Mouse (Mus musculus): ENCODE data around the gene Dnajc11. TPM values are rescaled to one million over a fixed set of nuclear protein-coding genes. Genes with fewer than 3 reads are reported as not detected.

Dnajc11 gene
- polyA plus RNA-seq, 1 experiment from 2014 or later = 61.5 TPM

DNA sequence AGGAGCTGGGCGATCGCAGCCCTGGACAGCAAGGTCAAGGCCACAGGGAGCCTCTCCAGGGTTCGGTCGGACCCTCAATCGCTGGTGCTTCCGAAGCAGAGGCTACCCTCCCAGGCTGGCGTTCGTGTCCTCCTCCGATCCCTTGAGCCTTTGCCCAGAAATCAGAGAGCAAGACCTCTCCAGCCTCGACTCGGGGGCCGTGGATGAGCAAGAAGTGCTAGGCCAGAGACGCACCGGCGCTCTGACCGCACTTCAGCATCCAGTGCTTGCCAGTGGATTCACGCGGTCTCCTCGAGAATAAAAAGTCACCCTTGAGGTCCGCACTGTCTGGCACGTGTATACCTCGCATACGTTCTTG is 703 bp downstream of the Dnajc11 start:
- Histone ChIP-seq H3K4me1 (peaks cover 15% of the 10 kb centered on the region), H3K4me2 (replicated peaks) (peak overlapping the region; percentile 95), H3K36me3 (peaks cover 3% of the 10 kb centered on the region; the same call in 1 of the 2 replicates), H3K27me3 (no peaks in the 10 kb centered on the region), H3K4me3 (replicated peaks) (peak overlapping the region; percentile 100), H3K9ac (peak overlapping the region; percentile 93), H3K9me3 (replicated peaks) (no peaks in the 10 kb centered on the region), H3K27ac (replicated peaks) (no peak overlapping the region)
- no peak for ATAC-seq (ENCODE audit: insufficient number of reproducible peaks, low FRiP score, low TSS enrichment, low read depth)
- under 1% methylated on average over 23 of the region's 23 CpGs for WGBS

DNA sequence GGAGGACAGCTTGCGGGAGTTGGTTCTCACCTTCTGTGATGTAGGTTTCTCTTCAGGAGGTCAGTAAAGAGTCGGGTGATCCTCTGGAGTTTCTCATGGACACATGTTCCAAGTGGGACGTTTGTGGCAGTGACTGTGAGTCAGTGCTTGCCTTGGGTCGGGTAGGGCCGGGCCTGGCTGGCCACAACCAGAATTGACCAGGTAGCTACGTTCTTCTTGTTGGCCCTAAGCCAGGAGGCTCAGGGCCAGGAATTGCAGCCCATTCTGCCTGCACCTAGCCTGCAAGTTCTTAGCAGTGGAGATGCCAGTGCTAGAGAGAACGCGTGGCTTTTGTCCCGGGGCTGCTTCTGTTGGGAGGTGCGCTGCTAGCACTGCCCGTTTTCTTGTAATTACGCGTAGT is 4.0 kb downstream of the Dnajc11 start:
- ATAC-seq (ENCODE audit: insufficient number of reproducible peaks, low FRiP score, low TSS enrichment, low read depth) = no peak

DNA sequence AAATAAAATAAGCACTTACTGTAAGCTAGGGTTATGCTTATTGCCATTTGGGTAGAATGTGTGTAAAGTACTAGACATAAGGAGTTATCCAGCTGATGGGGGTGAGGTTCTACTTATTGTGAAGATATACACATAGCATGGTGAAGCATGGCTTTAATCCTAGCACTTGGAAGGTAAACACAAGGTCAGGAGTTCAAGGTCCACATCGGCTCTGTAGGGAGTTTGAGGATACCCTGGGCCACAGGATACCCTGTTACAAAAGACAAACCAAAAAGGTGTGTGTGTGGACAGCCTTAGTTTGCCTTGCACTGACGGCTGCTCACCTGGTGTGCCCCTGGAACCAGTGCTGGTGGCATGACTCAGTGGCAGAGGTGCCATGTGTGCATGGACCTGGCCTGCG is 4.6 kb downstream of the Dnajc11 start:
- no peak for ATAC-seq (ENCODE audit: insufficient number of reproducible peaks, low FRiP score, low TSS enrichment, low read depth)
- peaks cover 5% of the 10 kb centered on the region; the same call in 1 of the 2 replicates for H3K36me3 ChIP-seq
- no peak overlapping the region for H3K4me3 ChIP-seq (replicated peaks)
- H3K27ac ChIP-seq (replicated peaks) = no peak overlapping the region
- peaks cover 15% of the 10 kb centered on the region for H3K4me1 ChIP-seq
- 92% methylated on average over 3 of the region's 3 CpGs for WGBS
- H3K27me3 ChIP-seq = no peaks in the 10 kb centered on the region
- H3K4me2 ChIP-seq (replicated peaks) = no peak overlapping the region
- H3K9ac ChIP-seq = no peak overlapping the region
- H3K9me3 ChIP-seq (replicated peaks) = no peaks in the 10 kb centered on the region

More for the DNA sequence above, 4.0 kb downstream of the Dnajc11 start:
- Histone ChIP-seq H3K27ac (replicated peaks) (no peak overlapping the region), H3K36me3 (peaks cover 5% of the 10 kb centered on the region; the same call in 1 of the 2 replicates), H3K27me3 (no peaks in the 10 kb centered on the region), H3K9ac (no peak overlapping the region), H3K4me3 (replicated peaks) (no peak overlapping the region), H3K4me2 (replicated peaks) (no peak overlapping the region), H3K9me3 (replicated peaks) (no peaks in the 10 kb centered on the region), H3K4me1 (peaks cover 15% of the 10 kb centered on the region)
- WGBS = 86% methylated on average over 13 of the region's 13 CpGs

DNA sequence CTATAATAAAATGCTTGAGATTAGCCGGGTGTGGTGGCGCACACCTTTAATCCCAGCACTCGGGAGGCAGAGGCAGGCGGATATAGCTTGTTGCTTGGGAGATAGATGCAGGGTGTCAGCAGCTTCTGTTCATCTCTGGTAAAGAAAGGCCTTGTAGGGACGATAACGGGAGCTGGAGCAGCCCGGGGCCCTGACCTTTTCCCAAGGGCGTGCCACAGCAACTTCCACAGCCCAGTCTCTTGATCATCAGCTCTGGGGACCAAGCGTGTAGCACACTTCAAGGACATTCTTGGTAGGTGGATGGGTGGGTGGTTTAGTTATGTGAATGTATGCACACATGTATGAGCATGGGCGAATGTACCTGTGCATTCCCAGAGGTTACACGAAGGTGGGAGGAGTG is 12.7 kb downstream of the Dnajc11 start:
- Histone ChIP-seq H3K27me3 (no peaks in the 10 kb centered on the region), H3K4me2 (replicated peaks) (no peak overlapping the region), H3K4me1 (no peaks in the 10 kb centered on the region), H3K36me3 (peaks cover 5% of the 10 kb centered on the region; the same call in 1 of the 2 replicates), H3K9ac (no peak overlapping the region), H3K9me3 (replicated peaks) (no peaks in the 10 kb centered on the region), H3K4me3 (replicated peaks) (no peak overlapping the region), H3K27ac (replicated peaks) (no peak overlapping the region)
- WGBS = 90% methylated on average over 11 of the region's 11 CpGs
- no peak for ATAC-seq (ENCODE audit: insufficient number of reproducible peaks, low FRiP score, low TSS enrichment, low read depth)

DNA sequence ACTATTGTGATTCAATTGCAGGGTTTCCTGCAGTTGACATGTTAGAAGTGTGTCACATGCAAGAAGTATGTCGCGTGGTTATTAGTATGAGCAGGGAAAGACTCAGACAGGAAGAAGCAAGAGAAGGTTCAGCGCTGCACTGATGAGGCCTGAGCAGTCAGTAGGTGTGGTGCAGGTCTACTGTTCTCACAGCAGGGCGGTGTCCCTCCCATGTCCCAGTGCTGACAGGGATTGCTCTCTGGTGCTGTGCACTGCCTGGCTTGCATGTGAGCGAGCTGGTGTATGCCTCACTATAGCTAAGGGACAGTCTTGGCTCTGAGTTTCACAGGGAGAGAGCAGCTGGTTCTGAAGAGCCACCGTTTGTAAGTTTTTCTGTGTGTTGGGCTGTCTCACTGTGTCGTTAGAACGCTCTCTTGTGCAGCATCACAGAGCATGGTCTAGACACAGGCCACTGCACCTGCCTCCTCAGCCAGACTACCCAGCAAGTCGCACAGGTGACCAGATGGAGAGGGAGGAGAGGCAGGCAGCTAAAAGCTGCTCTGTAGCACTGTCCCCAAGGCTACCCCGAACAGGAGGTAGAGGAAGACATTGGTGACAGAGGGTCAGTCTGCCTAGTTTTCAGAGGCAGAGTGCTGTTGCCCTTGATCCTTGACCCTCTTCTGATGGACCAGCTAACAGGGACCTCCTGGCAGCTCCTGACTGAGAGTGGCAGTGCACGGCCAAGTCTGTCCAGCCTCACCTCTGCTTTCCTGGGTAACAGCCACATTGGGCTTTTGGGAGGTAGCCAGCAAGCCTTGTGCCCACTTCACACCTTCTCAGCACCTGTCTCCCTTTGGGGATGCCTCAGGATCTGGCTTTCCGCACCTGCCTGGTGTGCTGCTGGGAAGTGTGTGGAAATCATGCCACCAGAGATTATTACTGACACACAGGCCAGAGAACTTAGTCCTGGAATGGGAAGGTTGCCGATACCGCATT is 15.3 kb downstream of the Dnajc11 start:
- Histone ChIP-seq H3K4me3 (replicated peaks) (no peak overlapping the region), H3K9ac (no peak overlapping the region), H3K27ac (replicated peaks) (no peak overlapping the region), H3K4me2 (replicated peaks) (no peak overlapping the region), H3K36me3 (peaks cover 30% of the 10 kb centered on the region), H3K27me3 (no peaks in the 10 kb centered on the region), H3K4me1 (no peaks in the 10 kb centered on the region), H3K9me3 (replicated peaks) (no peaks in the 10 kb centered on the region)
- 90% methylated on average over 14 of the region's 14 CpGs for WGBS
- ATAC-seq (ENCODE audit: insufficient number of reproducible peaks, low FRiP score, low TSS enrichment, low read depth) = no peak

DNA sequence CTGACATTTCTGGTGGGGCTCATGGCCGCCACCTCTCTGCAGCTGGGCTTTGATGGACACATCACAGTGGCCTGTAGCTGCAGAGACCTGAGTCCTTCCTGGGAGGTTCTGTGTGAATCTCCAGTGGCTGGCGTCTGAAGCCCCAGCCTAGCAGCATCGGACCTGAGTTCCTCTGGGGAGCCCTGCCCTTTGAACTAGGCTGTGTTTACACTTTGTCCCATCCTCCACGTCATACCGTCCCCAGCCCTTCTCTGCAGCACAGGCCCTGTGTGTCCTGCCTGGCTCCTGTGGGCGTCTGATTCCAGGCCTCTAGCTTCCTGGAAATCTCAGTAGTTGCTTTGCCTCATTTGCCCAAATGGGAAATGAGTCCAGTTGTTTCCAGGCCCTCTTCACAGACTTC is 19.7 kb downstream of the Dnajc11 start:
- Histone ChIP-seq H3K9ac (no peak overlapping the region), H3K4me1 (no peaks in the 10 kb centered on the region), H3K9me3 (replicated peaks) (no peaks in the 10 kb centered on the region), H3K36me3 (peaks cover 70% of the 10 kb centered on the region), H3K4me2 (replicated peaks) (no peak overlapping the region), H3K27ac (replicated peaks) (no peak overlapping the region), H3K4me3 (replicated peaks) (no peak overlapping the region), H3K27me3 (no peaks in the 10 kb centered on the region)
- no peak for ATAC-seq (ENCODE audit: insufficient number of reproducible peaks, low FRiP score, low TSS enrichment, low read depth)
- WGBS = 81% methylated on average over 6 of the region's 6 CpGs

DNA sequence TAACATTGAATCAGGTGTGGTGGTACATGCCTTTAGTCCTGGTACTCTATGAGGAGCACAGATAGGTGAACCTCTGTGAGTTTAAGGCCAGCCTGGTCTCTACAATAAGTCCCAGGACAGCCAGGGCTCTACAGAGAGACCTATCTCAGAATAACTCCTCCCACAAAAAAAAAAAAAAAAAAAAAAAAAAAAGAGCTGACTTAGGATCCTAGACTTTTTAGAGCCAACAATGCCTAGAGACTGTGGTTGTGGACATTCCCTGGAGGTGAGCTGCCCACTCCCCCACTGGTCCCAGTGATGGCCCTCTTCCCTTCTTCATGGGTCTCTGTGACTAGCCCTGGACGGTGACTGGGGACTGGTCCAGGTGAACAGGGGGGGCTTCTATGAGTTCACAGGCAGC is 22.3 kb downstream of the Dnajc11 start:
- H3K4me2 ChIP-seq (replicated peaks) = no peak overlapping the region
- H3K9ac ChIP-seq = no peak overlapping the region
- peaks cover 88% of the 10 kb centered on the region for H3K36me3 ChIP-seq
- H3K4me1 ChIP-seq = peaks cover 4% of the 10 kb centered on the region; the same call in 1 of the 2 replicates
- H3K9me3 ChIP-seq (replicated peaks) = no peaks in the 10 kb centered on the region
- ATAC-seq (ENCODE audit: insufficient number of reproducible peaks, low FRiP score, low TSS enrichment, low read depth) = no peak
- no peak overlapping the region for H3K4me3 ChIP-seq (replicated peaks)
- H3K27ac ChIP-seq (replicated peaks) = no peak overlapping the region
- no peaks in the 10 kb centered on the region for H3K27me3 ChIP-seq
- WGBS = 92% methylated on average over 1 of the region's 1 CpGs

DNA sequence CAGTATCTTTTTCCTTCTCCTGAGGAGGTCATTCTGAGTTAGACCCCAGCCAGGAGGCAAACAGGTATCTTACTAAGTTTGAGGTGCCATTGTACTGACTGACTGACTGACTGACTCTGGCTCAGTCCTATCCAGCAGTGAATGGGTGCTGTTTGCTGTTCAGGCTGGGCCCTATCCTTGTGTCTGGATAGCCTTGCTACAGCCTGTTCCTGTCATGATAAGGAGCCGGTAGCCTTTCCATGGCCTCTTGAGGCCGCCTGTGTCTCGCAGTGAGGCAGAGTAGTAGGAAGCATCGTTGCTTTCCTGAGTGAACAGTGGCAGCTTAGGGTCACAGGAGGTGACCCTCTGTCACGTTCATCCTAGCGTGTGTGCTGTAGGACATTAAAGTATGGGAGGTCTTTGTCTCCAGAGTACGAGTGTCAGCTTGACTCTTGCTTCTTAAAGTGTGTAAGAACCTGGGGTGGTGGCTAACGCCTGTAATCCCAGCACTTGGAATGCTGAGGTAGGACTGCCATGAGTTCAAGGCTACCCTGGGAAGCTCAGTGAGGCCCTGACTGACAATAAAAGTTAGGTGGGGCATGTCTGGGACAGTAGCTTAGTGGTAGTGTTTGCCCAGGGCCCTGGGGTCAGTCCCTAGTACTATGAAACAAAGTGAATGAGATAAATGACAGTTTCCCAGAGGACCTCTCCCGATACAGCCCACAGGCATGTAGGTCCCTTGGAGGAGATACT is 24.3 kb downstream of the Dnajc11 start:
- H3K4me3 ChIP-seq (replicated peaks) = no peak overlapping the region
- no peaks in the 10 kb centered on the region for H3K9me3 ChIP-seq (replicated peaks)
- H3K36me3 ChIP-seq = peaks cover 83% of the 10 kb centered on the region
- no peak overlapping the region for H3K4me2 ChIP-seq (replicated peaks)
- 89% methylated on average over 9 of the region's 9 CpGs for WGBS
- no peak overlapping the region for H3K27ac ChIP-seq (replicated peaks)
- H3K9ac ChIP-seq = no peak overlapping the region
- H3K27me3 ChIP-seq = no peaks in the 10 kb centered on the region
- ATAC-seq (ENCODE audit: insufficient number of reproducible peaks, low FRiP score, low TSS enrichment, low read depth) = no peak
- H3K4me1 ChIP-seq = peaks cover 4% of the 10 kb centered on the region; the same call in 1 of the 2 replicates

DNA sequence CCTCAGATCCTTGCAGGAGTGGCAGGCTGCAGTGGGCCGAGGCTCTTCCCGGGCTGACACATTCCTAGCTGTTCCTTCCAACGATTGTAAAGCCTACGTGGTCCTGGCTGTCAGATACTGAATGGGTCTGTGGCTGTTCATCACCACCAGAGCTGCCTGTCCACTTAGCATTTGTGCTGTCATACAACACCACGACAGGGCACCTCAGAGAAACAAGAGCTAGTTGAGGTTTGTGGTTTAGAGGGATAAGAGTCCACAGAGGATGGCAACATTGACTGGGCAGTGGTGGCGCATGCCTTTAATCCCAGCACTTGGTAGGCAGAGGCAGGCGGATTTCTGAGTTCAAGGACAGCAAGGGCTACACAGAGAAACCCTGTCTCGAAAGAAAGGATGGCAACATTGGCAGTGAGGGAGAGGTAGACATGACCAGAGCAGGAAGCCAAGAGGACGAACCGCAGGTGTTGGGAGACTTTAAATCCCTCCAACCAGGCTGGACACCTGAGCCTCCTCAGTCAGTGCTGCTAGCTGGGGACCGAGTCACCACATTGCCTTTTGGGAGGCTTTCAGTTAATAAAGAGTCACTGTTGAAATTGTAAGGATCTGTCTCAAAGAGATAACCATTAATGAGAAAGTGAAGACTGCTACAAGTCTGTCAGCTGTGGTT is 26.5 kb downstream of the Dnajc11 start:
- peaks cover 79% of the 10 kb centered on the region for H3K36me3 ChIP-seq
- H3K9me3 ChIP-seq (replicated peaks) = no peaks in the 10 kb centered on the region
- H3K27ac ChIP-seq (replicated peaks) = no peak overlapping the region
- ATAC-seq (ENCODE audit: insufficient number of reproducible peaks, low FRiP score, low TSS enrichment, low read depth) = no peak
- no peak overlapping the region for H3K4me2 ChIP-seq (replicated peaks)
- H3K9ac ChIP-seq = no peak overlapping the region
- H3K4me1 ChIP-seq = peaks cover 4% of the 10 kb centered on the region; the same call in 1 of the 2 replicates
- 83% methylated on average over 11 of the region's 11 CpGs for WGBS
- no peaks in the 10 kb centered on the region for H3K27me3 ChIP-seq
- no peak overlapping the region for H3K4me3 ChIP-seq (replicated peaks)

DNA sequence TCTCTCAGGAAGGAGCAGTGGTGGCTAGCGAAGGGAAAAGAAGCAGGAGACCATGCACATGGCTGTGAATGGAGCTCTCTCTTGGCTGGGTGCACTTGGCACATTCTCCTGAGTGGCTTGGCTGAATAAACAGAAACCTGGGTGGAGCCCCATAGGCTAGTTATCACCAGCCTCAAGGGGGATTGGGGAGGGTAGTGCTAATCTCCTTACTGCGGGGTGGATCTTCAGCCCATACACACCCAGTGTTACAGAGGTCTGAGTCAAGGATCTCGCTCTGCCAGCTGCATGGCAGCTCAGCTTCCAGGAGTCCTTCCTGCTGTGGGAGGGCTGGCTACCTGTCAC is 27.0 kb downstream of the Dnajc11 start:
- Histone ChIP-seq H3K27me3 (no peaks in the 10 kb centered on the region), H3K36me3 (peaks cover 77% of the 10 kb centered on the region), H3K4me1 (peaks cover 4% of the 10 kb centered on the region; the same call in 1 of the 2 replicates), H3K4me2 (replicated peaks) (no peak overlapping the region), H3K4me3 (replicated peaks) (no peak overlapping the region), H3K9me3 (replicated peaks) (no peaks in the 10 kb centered on the region), H3K27ac (replicated peaks) (no peak overlapping the region), H3K9ac (no peak overlapping the region)
- ATAC-seq (ENCODE audit: insufficient number of reproducible peaks, low FRiP score, low TSS enrichment, low read depth) = 0 out of 2 replicates have a peak, but pooled peaks have one; percentile 40
- whole genome bisulfite sequencing = 61% methylated on average over 3 of the region's 3 CpGs

DNA sequence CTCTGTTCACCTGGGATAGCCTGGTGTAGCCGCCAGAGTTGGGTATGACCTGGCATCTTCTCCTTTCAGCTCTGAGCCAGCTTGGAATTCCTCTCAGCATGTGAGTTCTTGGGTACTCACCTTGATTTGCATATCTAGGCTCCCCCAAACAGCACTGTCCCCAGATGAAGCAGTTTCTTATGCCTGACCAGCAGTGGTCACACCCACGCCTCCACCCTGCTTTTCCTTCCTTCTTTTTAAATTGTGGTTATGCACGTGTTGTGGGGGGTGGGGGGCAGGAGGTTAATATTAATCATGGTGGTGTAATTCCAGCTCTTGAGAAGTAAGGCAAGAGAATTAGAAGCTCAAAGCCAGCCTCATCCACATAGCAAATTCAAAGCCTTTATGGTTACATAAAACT is 29.3 kb downstream of the Dnajc11 start:
- no peak for ATAC-seq (ENCODE audit: insufficient number of reproducible peaks, low FRiP score, low TSS enrichment, low read depth)
- H3K36me3 ChIP-seq = peaks cover 64% of the 10 kb centered on the region
- WGBS = 89% methylated on average over 3 of the region's 3 CpGs

More for the DNA sequence above, 29.3 kb downstream of the Dnajc11 start:
- H3K9ac ChIP-seq = no peak overlapping the region
- no peak overlapping the region for H3K27ac ChIP-seq (replicated peaks)
- H3K4me1 ChIP-seq = peaks cover 4% of the 10 kb centered on the region; the same call in 1 of the 2 replicates
- H3K9me3 ChIP-seq (replicated peaks) = no peaks in the 10 kb centered on the region
- no peak overlapping the region for H3K4me2 ChIP-seq (replicated peaks)
- no peaks in the 10 kb centered on the region for H3K27me3 ChIP-seq
- H3K4me3 ChIP-seq (replicated peaks) = no peak overlapping the region
